Mouse (Mus musculus) CD4-positive helper T cell, adult 2 months (primary cell): ENCODE data around the gene Fap.

Source experiments
- DNase-seq: peaks from one replicate; pipeline ENCODE4 v3.0.0-alpha.2; 2012; ENCODE audit warnings: low read depth, missing footprints, low spot score

Gene Fap

GRCm38 (mm10) chr2:62460231-62460710 lies 113.6 kb downstream of the Fap start:
- DNase-seq: no peak

DNA sequence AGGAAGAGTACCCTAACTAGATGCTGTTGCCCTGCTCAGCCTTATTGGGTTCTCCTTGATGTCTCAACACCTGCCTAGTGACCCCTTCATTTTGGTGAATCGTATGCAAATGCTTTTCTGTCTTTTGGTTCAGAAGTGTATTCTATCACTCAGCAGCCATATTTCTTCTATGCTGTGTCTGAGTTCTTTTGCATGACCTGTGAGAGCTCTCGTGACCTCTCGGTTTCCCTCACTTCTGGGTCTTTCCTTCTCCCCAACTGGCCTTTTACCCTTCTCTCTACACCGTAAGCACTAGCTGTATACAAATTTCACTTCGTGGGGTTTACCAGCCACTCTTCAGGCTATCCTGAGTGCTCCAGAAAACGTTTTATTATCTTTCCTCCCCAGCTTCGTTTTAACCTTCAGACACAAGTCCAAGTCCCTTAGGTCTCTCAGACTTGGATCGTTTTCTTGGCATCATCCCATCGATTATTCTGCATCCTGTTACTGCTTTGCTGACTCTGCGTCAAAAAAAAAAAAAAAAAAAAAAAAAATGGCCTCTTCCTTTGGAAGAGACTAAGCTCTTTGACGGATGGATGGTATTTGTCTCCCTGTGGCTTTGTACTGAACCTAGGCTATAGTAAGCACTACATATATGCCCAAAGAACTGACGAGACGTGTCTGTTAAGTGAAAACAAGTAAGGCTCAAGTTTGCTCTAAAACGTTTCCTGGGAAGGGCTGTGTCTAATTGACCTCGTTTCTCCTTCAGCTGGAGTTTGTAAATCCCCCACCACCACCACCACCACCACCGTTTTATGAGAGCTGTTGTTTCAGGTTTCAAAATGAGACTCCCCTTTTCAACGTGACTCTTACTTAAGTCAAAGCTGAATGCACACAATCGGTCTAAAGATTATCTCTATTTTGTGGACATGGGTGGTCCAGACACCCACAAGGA lies 114.4 kb downstream of the Fap start:
- peak; percentile 26 for DNase-seq

GRCm38 (mm10) chr2:62458070-62458469 lies 115.8 kb downstream of the Fap start:
- DNase-seq: peak; percentile 24

DNA sequence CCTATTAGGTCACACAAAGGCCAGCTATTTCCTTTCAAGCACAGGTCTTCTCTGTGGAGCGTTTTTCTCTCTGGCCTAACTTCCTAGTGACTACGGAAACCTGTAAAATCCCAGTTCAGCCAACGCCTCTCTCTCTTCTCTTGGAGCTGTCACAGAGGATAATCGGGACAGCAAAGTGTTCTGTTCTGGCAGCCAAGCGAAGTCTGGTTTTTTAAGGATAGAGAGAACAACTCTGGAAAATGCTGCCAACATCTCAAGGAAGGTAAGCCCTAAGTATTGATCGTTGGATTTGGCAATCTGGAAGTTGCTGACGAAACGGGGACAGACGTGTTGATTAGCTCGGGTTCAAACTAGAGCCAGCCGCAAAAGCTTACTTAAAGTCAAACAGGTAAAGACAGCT lies 118.9 kb downstream of the Fap start:
- no peak for DNase-seq

GRCm38 (mm10) chr2:62454033-62454432 lies 119.8 kb downstream of the Fap start:
- no peak for DNase-seq
